Mouse (Mus musculus) heart, postnatal 0 days (tissue): ENCODE results near the gene Ankfn1. TPM values are rescaled to one million over a fixed set of nuclear protein-coding genes. Genes with fewer than 3 reads are reported as not detected.

Experiments
- ATAC-seq: fragments of 200-750 bp; cut with Nextera tagmentation; 2 replicates; pipeline ENCODE4 v1.8.0; 2017; ENCODE audit warnings: low read depth, moderate number of reproducible peaks, moderate library complexity; ENCODE audit not compliant: insufficient read depth
- DNase-seq: peaks from one replicate; pipeline ENCODE4 v3.0.0-alpha.2; 2016; ENCODE audit warnings: low spot score
- H3K27ac ChIP-seq: fragments of 300-500 bp; sonication (generic); 2 replicates; pipeline ENCODE4 v1.5.1; 2014; ENCODE audit warnings: low read depth, mild to moderate bottlenecking
- H3K27me3 ChIP-seq: fragments of 300-500 bp; sonication (generic); 2 replicates; pipeline ENCODE4 v1.6.1; 2014; ENCODE audit warnings: low read length, mixed read lengths; ENCODE audit not compliant: control insufficient read depth, insufficient read depth
- H3K36me3 ChIP-seq: fragments of 300-500 bp; sonication (generic); replicated peaks from 2 replicates; pipeline ENCODE4 v1.6.1; 2014; ENCODE audit warnings: low read length, mixed read lengths; ENCODE audit not compliant: control insufficient read depth, insufficient read depth
- H3K4me1 ChIP-seq: fragments of 300-500 bp; sonication (generic); 2 replicates; pipeline ENCODE4 v1.6.1; 2014; ENCODE audit warnings: antibody characterized with exemption; ENCODE audit not compliant: control insufficient read depth, insufficient read depth
- H3K4me2 ChIP-seq: fragments of 300-500 bp; sonication (generic); 2 replicates; pipeline ENCODE4 v1.6.1; 2014; ENCODE audit warnings: low read depth, mild to moderate bottlenecking, low read length, moderate library complexity
- H3K4me3 ChIP-seq: fragments of 300-500 bp; sonication (generic); 2 replicates; pipeline ENCODE4 v1.5.1; 2014; ENCODE audit warnings: low read depth, low read length
- H3K9ac ChIP-seq: fragments of 300-500 bp; sonication (generic); replicated peaks from 2 replicates; pipeline ENCODE4 v1.6.1; 2014; ENCODE audit warnings: low read depth, low read length, mixed read lengths
- H3K9me3 ChIP-seq: fragments of 300-500 bp; sonication (generic); replicated peaks from 2 replicates; pipeline ENCODE4 v1.6.1; 2016; ENCODE audit warnings: low read length; ENCODE audit not compliant: control insufficient read depth
- CTCF ChIP-seq: IDR thresholded peaks from 2 replicates; pipeline ENCODE4 v1.5.1; 2016; ENCODE audit warnings: antibody characterized with exemption, control low read depth, low read depth
- EP300 ChIP-seq: IDR thresholded peaks from 2 replicates; pipeline ENCODE4 v1.6.1; 2016; ENCODE audit warnings: antibody characterized with exemption, low read depth
- WGBS: fragments of 180-500 bp; shearing (Covaris S2); extraction: QIAGEN DNeasy Blood & Tissue Kit; methylation state at CpG from one replicate; pipeline ENCODE4 v1.1.7; 2014; 5-methylcytosine and 5-hydroxymethylcytosine counted together
- polyA plus RNA-seq: library from polyadenylated mRNA; unstranded; fragments of >200 nt; fragmentation: Nextera tagmentation; extraction: Ambion mirVana; gene quantifications from 2 replicates; pipeline ENCODE4 v1.2.1, GENCODE M21; 2015
- total RNA-seq: library from RNA; depleted of rRNA; stranded (reverse); fragments of >200 nt; gene quantifications from 2 replicates; pipeline ENCODE4 v1.2.3, GENCODE M21; 2014; ENCODE audit warnings: low replicate concordance

Gene Ankfn1
- total and polyA plus RNA-seq, 2 experiments from 2014 or later: not detected

GRCm38 (mm10) chr11:89506595-89507245 is 270.7 kb downstream of the Ankfn1 start:
- WGBS: 69% methylated on average over 11 of the region's 11 CpGs
- Histone ChIP-seq H3K9ac (no peak overlapping the region), H3K9me3 (no peaks in the 10 kb centered on the region), H3K36me3 (no peaks in the 10 kb centered on the region), H3K27ac (no peak overlapping the region), H3K4me2 (no peak overlapping the region), H3K4me1 (no peaks in the 10 kb centered on the region), H3K27me3 (no peaks in the 10 kb centered on the region), H3K4me3 (no peak overlapping the region)
- DNase-seq (no peak), ATAC-seq (no peak)
- no peak for TF ChIP-seq EP300
- no peak for TF ChIP-seq CTCF

- H3K27ac ChIP-seq: no peak overlapping the region
- no peak overlapping the region for H3K4me3 ChIP-seq
- H3K36me3 ChIP-seq: no peaks in the 10 kb centered on the region
- TF ChIP-seq CTCF (no peak), EP300 (no peak)
- no peak overlapping the region for H3K4me2 ChIP-seq
- no peaks in the 10 kb centered on the region for H3K27me3 ChIP-seq
- no peaks in the 10 kb centered on the region for H3K4me1 ChIP-seq
- H3K9me3 ChIP-seq: no peaks in the 10 kb centered on the region
- DNase-seq (no peak), ATAC-seq (no peak)
- H3K9ac ChIP-seq: no peak overlapping the region
- 76% methylated on average over 7 of the region's 7 CpGs for WGBS
Observed at GRCm38 (mm10) chr11:89505046-89505445, 272.4 kb downstream of the Ankfn1 start.

- Histone ChIP-seq H3K9me3 (no peaks in the 10 kb centered on the region), H3K4me1 (no peaks in the 10 kb centered on the region), H3K9ac (no peak overlapping the region), H3K27ac (no peak overlapping the region), H3K4me3 (no peak overlapping the region), H3K36me3 (no peaks in the 10 kb centered on the region), H3K4me2 (no peak overlapping the region), H3K27me3 (no peaks in the 10 kb centered on the region)
- TF ChIP-seq EP300: no peak
- no peak for TF ChIP-seq CTCF
- ATAC-seq: no peak
- no peak for DNase-seq
- 61% methylated on average over 7 of the region's 7 CpGs for WGBS
Observed at GRCm38 (mm10) chr11:89501796-89502195, 275.7 kb downstream of the Ankfn1 start.

- DNase-seq (no peak), ATAC-seq (no peak)
- no peak overlapping the region for H3K4me2 ChIP-seq
- no peaks in the 10 kb centered on the region for H3K4me1 ChIP-seq
- TF ChIP-seq EP300 (no peak), CTCF (no peak)
- H3K27ac ChIP-seq: no peak overlapping the region
- H3K27me3 ChIP-seq: no peaks in the 10 kb centered on the region
- no peak overlapping the region for H3K4me3 ChIP-seq
- no peaks in the 10 kb centered on the region for H3K36me3 ChIP-seq
- H3K9ac ChIP-seq: no peak overlapping the region
- WGBS: 68% methylated on average over 2 of the region's 2 CpGs
- H3K9me3 ChIP-seq: no peaks in the 10 kb centered on the region
Observed at GRCm38 (mm10) chr11:89500961-89501360, 276.5 kb downstream of the Ankfn1 start.

GRCm38 (mm10) chr11:89481084-89481483 is 296.4 kb downstream of the Ankfn1 start:
- DNase-seq (no peak), ATAC-seq (no peak)
- WGBS: 51% methylated on average over 6 of the region's 6 CpGs
- H3K4me3 ChIP-seq: no peak overlapping the region
- no peaks in the 10 kb centered on the region for H3K9me3 ChIP-seq
- H3K27me3 ChIP-seq: no peaks in the 10 kb centered on the region
- TF ChIP-seq CTCF: no peak
- TF ChIP-seq EP300: no peak
- no peaks in the 10 kb centered on the region for H3K4me1 ChIP-seq
- no peak overlapping the region for H3K9ac ChIP-seq
- H3K27ac ChIP-seq: no peak overlapping the region
- H3K36me3 ChIP-seq: no peaks in the 10 kb centered on the region
- no peak overlapping the region for H3K4me2 ChIP-seq

GRCm38 (mm10) chr11:89476927-89477326 is 300.5 kb downstream of the Ankfn1 start:
- Histone ChIP-seq H3K36me3 (no peaks in the 10 kb centered on the region), H3K9me3 (no peaks in the 10 kb centered on the region), H3K27me3 (no peaks in the 10 kb centered on the region), H3K4me2 (no peak overlapping the region), H3K27ac (no peak overlapping the region), H3K9ac (no peak overlapping the region), H3K4me1 (no peaks in the 10 kb centered on the region), H3K4me3 (no peak overlapping the region)
- DNase-seq (no peak), ATAC-seq (no peak)
- no peak for TF ChIP-seq EP300
- no peak for TF ChIP-seq CTCF
- WGBS: 61% methylated on average over 5 of the region's 5 CpGs
